Mouse (Mus musculus): ENCODE data around the gene 3110009E18Rik. TPM values are rescaled to one million over a fixed set of nuclear protein-coding genes. Genes with fewer than 3 reads are reported as not detected.

3110009E18Rik gene
- 15.2 TPM for total RNA-seq (2023)

GRCm38 (mm10) chr1:120120969-120121811 is at the start of gene 3110009E18Rik, which contains the start of gene Dbi:
Gene 3110009E18Rik (plus strand): TSS chr1:120121187.
Gene Dbi (minus strand): TSS chr1:120121078.

DNA sequence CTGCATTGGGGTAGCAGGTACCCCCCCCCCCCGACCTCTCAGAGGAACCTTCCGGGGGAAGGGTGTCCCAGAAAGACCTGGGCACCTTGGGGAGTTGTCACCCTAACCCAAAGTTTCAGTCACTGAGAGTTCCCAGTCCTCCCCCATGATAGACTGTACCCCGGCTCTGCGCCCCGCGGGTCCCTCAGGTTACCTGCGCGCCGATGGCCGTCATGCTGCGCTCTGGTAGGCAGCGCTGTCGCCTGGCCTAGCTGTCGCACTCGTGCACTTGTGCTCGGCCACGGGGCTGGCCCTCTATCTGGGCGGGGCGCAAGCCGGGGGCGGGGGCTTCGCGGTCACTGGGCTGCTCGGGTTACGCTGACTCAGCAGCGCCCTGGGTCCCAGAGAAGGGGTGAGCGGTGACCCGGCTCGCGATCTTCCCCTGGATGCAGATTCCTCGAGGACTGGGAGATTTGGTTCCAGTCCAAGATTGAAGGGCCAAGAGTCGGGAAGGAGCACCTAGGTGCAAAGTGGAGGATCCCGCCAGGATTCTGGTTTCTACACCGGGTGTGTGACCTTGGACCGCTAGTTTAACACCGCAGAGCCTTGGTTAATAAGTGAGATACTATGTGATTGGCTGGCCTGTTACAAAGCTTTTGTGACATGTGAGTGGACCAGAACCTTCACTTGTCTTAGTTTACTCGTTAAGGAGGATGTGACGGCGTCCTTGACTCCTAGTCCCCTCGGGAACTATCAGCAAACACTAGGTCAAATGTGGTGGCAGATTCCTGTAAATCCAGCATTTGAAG is 47.3 kb upstream of the 3110009E18Rik start, which contains the start of gene Tmem37:
Gene Tmem37 (minus strand): TSS at position 556 of the 788 bp plus-strand sequence.

Other genes starting within 250 kb of the 3110009E18Rik start
- 4.6 TPM for gene Tmem177, start 208.0 kb upstream of the 3110009E18Rik start, total RNA-seq (2023)
- not detected for gene Cfap221, start 124.0 kb upstream of the 3110009E18Rik start, total RNA-seq (2023)
- not detected for gene Sctr, start 114.3 kb upstream of the 3110009E18Rik start, total RNA-seq (2023)
- gene Tmem37, start 47.1 kb upstream of the 3110009E18Rik start, total RNA-seq (2023): not detected
- 33.7 TPM for gene Dbi, start 109 bp upstream of the 3110009E18Rik start, total RNA-seq (2023)
- gene Steap3, start 151.5 kb downstream of the 3110009E18Rik start, total RNA-seq (2023): 0.61 TPM
- not detected for gene C1ql2, start 219.4 kb downstream of the 3110009E18Rik start, total RNA-seq (2023)